Mouse (Mus musculus): Measurements from ENCODE around the gene Rpap3.

DNA sequence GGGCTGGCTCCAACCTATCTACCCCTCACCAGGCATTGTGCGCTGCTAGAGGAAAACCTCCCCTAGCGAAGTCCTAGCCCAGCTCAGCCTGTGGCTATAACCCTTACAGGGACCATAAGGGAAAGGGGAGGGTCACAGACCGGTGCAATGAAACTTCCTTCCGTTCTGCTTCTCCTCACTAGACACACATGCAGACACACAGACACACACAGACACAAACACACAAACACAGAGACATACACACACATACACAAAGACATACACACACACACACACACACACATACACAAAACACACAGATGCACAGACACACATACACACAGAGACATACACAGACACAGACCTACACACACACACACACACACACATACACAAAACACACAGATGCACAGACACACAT lies 37.0 kb upstream of the Rpap3 start:
- no peak; the same call in 1 of the 2 replicates for TF ChIP-seq EP300 (IDR thresholded peaks at IDR 0.05; ENCODE audit: low read length)
- TF ChIP-seq MYC (IDR thresholded peaks at IDR 0.05; ENCODE audit: low read depth, low read length) = 0 out of 2 replicates have a peak, but pooled peaks have one; percentile 26
